Mouse (Mus musculus): ENCODE measurements around the gene Nebl.

Gene Nebl

GRCm38 (mm10) chr2:17610259-17610658 is 121.0 kb downstream of the Nebl start:
- DNase-seq: peak in 1 of 2 experiments; percentile 38

- DNase-seq: no peak
Measured at GRCm38 (mm10) chr2:17603573-17603972, 127.7 kb downstream of the Nebl start.

GRCm38 (mm10) chr2:17600652-17601051 is 130.6 kb downstream of the Nebl start:
- DNase-seq: no peak

GRCm38 (mm10) chr2:17599860-17600259 is 131.4 kb downstream of the Nebl start:
- no peak for DNase-seq

- no peak for DNase-seq
Measured at GRCm38 (mm10) chr2:17597932-17598331, 133.3 kb downstream of the Nebl start.

DNA sequence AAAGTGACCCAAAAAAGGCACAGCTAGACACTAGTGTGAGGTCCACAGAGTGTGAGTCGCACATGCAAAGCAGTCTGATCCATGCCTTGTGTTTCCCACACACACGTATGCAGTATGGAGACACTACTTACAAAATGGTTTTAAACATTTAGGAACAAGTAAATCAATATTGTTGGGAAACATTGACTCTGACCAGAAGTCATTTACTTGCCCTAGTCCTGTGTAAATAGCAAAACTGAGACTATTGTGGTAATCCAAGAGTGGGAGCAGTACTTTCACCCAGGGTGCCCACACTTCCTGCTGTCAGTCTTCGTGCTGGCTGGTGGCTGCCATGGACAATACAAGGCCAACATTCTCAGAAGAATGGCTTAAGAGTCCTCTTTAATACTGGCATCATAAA is 141.6 kb downstream of the Nebl start:
- DNase-seq: no peak

DNA sequence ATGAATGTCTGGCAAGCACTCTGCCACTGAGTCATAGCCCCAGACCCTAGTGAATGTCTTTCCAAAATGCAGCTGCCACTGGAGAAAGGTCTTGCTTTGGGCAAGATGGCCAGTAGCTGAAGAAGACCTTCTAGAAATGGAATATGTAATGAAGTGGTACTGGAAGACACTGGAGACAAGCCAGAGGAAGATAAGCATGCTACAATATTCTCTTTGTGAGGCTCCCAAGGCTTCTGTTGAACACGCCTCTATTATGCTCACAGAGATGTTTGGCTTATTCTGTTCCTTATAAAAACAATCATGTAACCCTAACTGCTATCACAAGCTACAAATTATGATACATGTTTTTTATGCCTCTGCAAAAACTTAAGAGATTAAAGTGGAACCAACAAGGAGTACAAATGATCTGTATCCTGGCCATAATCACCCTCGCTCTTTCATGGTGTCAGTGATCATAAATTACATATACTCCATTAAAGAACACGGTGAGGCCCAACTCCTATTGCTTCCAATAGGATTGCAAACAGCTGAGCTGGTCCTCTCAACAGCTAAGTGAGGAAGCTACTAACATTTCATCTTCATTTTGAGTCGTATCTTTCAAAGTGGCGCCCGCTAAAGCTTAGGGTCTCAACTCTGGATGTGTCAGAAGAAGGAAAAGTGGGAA is 145.8 kb downstream of the Nebl start:
- DNase-seq: no peak

DNA sequence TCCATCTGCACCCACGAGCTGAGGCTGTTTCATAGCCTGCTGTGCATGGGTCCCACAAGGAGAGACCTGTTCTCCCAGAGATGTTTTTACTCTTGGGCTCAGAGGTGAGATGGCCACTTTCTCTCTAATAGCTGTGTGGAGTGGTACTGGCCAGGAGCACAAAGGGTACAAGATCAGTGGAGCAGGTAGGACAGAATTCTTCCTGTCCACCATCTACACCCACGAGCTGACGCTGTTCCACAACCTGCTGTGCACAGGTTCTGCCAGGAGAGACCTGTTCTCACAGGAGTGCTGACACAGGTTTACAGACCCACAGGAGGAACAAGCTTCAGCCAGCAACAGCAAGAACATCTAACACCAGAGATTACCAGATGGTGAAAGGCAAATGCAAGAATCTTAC is 155.6 kb downstream of the Nebl start:
- DNase-seq: no peak

DNA sequence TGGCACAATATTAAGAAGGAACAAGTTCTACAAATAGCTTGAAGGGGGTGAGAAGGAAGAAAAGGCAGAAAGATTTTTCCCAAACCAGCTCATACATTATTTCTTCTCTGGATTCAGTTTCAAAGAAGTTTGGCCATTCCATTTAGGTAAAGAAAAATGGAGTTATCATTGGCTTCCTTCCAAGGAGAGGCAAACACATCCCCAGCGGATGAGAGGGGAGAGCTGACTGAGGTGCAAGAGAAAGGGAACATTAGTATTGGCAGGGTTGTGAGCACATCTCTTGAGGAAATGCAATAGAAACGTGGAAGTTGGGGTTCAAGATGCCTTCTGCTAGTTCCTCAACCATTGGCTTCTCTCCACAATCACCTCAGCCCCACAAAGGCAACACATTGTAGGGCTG is 159.5 kb downstream of the Nebl start:
- DNase-seq: no peak

DNA sequence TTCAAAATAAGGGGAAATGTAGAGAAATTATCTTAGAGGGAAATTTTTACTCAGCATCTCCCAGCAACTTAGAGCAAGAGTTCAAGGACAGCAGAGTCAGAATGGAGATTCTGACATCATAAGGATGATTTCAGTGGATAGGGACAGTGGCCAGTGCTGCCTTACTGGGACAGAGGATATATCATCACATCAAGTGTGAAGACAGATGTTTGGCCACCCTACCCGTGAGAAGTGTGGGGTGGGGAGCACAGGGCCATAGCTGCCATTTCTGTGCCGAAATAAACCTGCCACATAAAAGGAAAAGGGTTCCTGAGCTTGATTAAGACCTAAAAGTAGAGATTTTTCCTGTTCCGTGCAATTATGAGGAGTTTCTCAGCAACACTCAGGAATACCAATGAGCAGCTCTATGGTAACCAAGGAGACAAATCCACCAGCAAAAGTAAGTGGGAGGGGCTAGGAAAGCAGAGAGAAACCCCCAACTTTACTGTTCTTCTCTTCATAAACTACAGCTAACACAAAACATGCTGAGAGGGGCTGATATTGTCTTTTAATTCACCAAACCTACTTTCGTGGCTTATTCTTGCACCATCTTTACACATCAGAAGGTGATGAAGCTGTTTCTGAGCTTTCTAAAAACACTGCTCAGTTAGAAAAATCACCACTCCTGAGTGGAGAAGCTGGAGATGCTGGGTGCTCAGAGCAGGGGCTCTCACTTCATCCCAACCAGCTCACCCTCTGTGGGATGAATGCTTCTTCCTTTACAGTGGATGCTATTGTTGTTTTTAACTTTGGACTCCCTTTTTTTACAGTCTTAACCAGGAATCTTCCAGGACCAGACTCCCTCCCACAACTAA is 172.1 kb downstream of the Nebl start:
- no peak for DNase-seq

GRCm38 (mm10) chr2:17549895-17550558 is 181.2 kb downstream of the Nebl start:
- DNase-seq: no peak

DNA sequence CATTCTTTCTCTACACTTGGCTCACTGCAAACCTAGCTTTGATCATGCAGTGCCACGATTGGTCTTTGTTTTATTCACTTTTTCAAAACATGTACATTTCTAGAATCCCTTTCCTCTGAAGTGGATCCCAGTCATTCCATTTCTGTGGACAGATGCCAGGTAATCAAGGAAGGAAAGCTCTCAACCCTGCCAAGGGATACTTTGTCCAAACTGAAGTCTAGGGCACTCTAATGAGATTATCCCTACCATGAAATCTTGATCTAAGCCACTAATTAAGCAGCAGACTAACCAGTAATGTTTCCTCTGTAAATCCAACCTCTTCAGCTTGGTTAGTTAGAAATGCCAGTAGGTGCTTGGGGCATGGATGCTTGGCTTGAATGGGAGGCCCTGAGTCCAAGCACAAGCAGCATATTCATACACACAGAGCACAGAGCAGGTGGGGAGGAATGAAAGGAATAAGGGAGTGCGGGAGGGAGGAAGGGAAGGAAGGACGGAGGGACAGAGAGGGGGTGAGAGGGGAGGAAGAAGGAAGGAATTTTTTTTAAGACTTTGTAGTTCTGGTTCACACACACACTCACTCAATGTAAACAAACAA is 184.8 kb downstream of the Nebl start:
- DNase-seq: no peak

DNA sequence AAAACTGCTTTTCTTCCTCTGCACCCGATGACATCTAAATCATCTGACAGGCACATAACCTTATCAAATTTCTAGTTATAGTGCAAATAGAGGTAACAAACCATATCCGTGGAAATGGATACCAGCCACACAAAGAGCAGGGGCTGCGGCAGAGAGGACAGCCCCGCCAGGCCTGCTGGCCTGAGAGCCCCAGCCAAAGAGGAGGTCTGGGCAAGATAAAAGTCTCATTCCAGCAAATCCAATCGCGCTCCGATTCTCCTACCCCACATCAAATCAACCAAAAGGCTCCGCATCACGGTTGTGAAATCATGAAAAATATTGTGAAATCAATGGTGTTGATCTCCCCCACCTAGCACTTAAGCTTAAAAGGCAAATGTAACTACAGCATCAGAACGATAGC is 191.5 kb downstream of the Nebl start:
- DNase-seq: no peak

GRCm38 (mm10) chr2:17538493-17538892 is 192.8 kb downstream of the Nebl start:
- no peak for DNase-seq

- no peak for DNase-seq
Measured at GRCm38 (mm10) chr2:17531355-17532105, 199.7 kb downstream of the Nebl start.

GRCm38 (mm10) chr2:17525739-17526526 is 205.3 kb downstream of the Nebl start:
- DNase-seq: no peak

GRCm38 (mm10) chr2:17525211-17525610 is 206.1 kb downstream of the Nebl start:
- no peak for DNase-seq

- DNase-seq: no peak
Measured at GRCm38 (mm10) chr2:17524205-17524978, 206.9 kb downstream of the Nebl start.

DNA sequence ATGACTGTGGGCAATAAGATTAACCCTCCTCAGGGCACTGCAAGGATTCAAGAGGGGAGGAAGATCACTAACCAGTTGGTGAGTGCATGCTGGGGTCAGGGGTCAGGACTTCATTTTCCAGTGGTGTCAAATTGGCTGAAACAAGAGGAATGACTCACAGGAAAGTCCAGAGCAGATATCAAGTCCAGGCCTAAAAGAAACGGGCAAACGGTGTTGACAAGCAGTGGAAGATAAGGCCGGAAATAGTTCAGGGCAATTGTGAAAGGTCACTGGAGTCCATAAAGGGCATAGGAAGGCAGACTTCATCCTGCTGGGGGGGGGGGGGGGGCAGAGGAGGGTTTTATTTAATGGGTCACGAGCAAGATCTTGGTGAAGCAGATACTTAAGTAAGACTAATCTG is 207.5 kb downstream of the Nebl start:
- peak; percentile 6 to 19 for DNase-seq

DNA sequence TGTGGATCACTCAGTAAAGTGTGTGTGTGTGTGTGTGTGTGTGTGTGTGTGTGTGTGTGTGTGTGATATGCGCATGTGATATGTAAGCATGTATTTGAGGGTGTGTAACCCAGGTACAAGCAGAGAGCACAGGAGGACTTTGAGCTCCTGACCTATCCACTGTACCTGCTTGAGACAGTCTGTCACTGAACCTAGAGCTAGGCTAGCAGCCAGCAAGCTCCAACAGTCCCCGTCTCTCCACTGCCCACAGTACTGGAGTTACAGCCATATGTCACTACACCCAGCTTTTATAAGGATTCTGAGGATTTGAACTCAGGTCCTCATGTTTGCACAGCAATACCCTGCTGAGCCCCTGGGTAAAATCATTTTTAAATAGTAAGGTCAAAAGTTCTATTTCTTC is 215.6 kb downstream of the Nebl start:
- DNase-seq: no peak

GRCm38 (mm10) chr2:17514765-17515164 is 216.5 kb downstream of the Nebl start:
- no peak for DNase-seq
